Mouse (Mus musculus): ENCODE measurements around the gene Txn1. TPM values are rescaled to one million over a fixed set of nuclear protein-coding genes. Genes with fewer than 3 reads are reported as not detected.

Gene Txn1
- polyA plus RNA-seq, 1 experiment from 2014 or later = 474 TPM

- Histone ChIP-seq H3K4me1 (replicated peaks; ENCODE audit: control insufficient read depth, insufficient read depth, low read length) (peaks cover 9% of the 10 kb centered on the region; the same call in 1 of the 2 replicates), H3K9me3 (ENCODE audit: control insufficient read depth, low read length) (peaks cover 3% of the 10 kb centered on the region; the same call in 1 of the 2 replicates), H3K27ac (ENCODE audit: low read length) (no peak overlapping the region), H3K4me3 (ENCODE audit: low read length) (no peak overlapping the region), H3K4me2 (ENCODE audit: low read depth, low read length) (no peak overlapping the region), H3K27me3 (ENCODE audit: control insufficient read depth, insufficient read depth, low read depth, low read length) (no peaks in the 10 kb centered on the region), H3K9ac (ENCODE audit: low read length) (no peak overlapping the region), H3K36me3 (ENCODE audit: control insufficient read depth, insufficient read depth, low read length) (peaks cover 52% of the 10 kb centered on the region)
- ATAC-seq (ENCODE audit: low read depth) = no peak
- 95% methylated on average over 6 of the region's 6 CpGs for WGBS
These were observed 6.3 kb downstream of the Txn1 start for GRCm38 (mm10) chr4:57949866-57950265.

DNA sequence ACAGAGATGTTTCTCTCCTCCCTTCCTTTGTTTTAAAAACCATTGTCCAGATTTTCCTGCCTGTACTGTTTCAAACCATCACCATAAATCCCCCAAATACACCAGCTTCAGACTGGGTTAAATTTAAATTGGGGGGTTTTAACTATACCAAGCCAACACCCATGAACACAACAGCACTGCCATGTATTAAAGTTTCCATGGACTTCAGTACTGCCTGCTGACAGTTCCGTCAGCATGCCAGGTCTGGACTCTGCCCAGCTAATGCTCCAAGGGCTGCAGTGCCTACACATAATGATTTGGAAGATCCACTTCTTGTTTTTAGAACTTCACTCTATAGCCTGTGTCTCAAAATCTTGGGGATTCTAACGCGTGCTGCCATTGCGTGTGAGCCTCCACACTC is 8.7 kb downstream of the Txn1 start:
- Histone ChIP-seq H3K27ac (ENCODE audit: low read length) (no peak overlapping the region), H3K4me2 (ENCODE audit: low read depth, low read length) (no peak overlapping the region), H3K36me3 (ENCODE audit: control insufficient read depth, insufficient read depth, low read length) (peaks cover 63% of the 10 kb centered on the region), H3K4me1 (replicated peaks; ENCODE audit: control insufficient read depth, insufficient read depth, low read length) (no peaks in the 10 kb centered on the region), H3K27me3 (ENCODE audit: control insufficient read depth, insufficient read depth, low read depth, low read length) (no peaks in the 10 kb centered on the region), H3K9me3 (ENCODE audit: control insufficient read depth, low read length) (peaks cover 3% of the 10 kb centered on the region; the same call in 1 of the 2 replicates), H3K9ac (ENCODE audit: low read length) (no peak overlapping the region), H3K4me3 (ENCODE audit: low read length) (no peak overlapping the region)
- 93% methylated on average over 4 of the region's 4 CpGs for WGBS
- no peak for ATAC-seq (ENCODE audit: low read depth)

DNA sequence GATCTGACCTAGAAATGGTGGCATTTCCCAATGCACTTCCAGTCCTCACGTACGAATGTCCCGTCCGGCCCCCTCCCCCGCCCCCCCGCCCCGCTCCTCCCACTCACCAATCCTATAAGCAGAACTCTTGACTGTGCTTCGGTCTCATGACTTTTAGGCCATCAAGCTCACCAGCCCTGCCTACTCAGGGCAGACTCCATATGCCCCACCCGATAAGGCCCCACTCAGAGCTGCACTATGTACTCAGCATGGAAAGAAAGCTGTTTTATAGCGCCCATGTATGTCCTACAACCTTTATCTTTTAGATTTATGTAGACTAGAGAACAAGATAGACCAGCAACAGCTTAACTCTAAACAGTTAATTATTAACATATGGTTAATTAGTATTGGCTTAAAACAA is 9.2 kb downstream of the Txn1 start:
- Histone ChIP-seq H3K27ac (ENCODE audit: low read length) (no peak overlapping the region), H3K9ac (ENCODE audit: low read length) (no peak overlapping the region), H3K4me1 (replicated peaks; ENCODE audit: control insufficient read depth, insufficient read depth, low read length) (no peaks in the 10 kb centered on the region), H3K27me3 (ENCODE audit: control insufficient read depth, insufficient read depth, low read depth, low read length) (no peaks in the 10 kb centered on the region), H3K4me3 (ENCODE audit: low read length) (no peak overlapping the region), H3K4me2 (ENCODE audit: low read depth, low read length) (no peak overlapping the region), H3K36me3 (ENCODE audit: control insufficient read depth, insufficient read depth, low read length) (peaks cover 66% of the 10 kb centered on the region), H3K9me3 (ENCODE audit: control insufficient read depth, low read length) (peaks cover 3% of the 10 kb centered on the region; the same call in 1 of the 2 replicates)
- no peak for ATAC-seq (ENCODE audit: low read depth)
- WGBS = 76% methylated on average over 10 of the region's 10 CpGs

- Histone ChIP-seq H3K9ac (ENCODE audit: low read length) (no peak overlapping the region), H3K4me2 (ENCODE audit: low read depth, low read length) (no peak overlapping the region), H3K4me1 (replicated peaks; ENCODE audit: control insufficient read depth, insufficient read depth, low read length) (no peaks in the 10 kb centered on the region), H3K27ac (ENCODE audit: low read length) (no peak overlapping the region), H3K36me3 (ENCODE audit: control insufficient read depth, insufficient read depth, low read length) (peaks cover 31% of the 10 kb centered on the region), H3K27me3 (ENCODE audit: control insufficient read depth, insufficient read depth, low read depth, low read length) (no peaks in the 10 kb centered on the region), H3K9me3 (ENCODE audit: control insufficient read depth, low read length) (no peaks in the 10 kb centered on the region), H3K4me3 (ENCODE audit: low read length) (no peak overlapping the region)
- ATAC-seq (ENCODE audit: low read depth) = no peak
- 87% methylated on average over 2 of the region's 2 CpGs for WGBS
These were observed 13.3 kb downstream of the Txn1 start for GRCm38 (mm10) chr4:57942892-57943291.

DNA sequence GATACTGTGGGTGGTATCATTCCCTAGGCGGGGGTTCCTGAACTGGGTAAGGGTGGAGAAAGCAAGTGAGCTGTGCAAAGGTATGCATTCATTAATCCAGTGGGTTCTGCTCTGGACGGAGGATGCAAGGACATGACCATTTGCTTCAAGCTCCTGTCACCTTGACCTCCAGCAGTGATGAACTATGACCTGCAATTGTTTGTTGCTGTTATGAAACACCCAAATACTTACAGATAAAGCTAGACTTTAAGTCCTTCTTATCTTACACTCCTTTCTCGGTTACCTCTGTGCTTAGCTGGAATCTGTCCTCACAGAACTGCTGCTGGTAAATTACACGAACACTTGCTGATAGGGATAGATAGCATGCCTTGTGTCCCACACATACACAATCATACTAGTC is 15.6 kb downstream of the Txn1 start:
- Histone ChIP-seq H3K9me3 (ENCODE audit: control insufficient read depth, low read length) (no peaks in the 10 kb centered on the region), H3K4me2 (ENCODE audit: low read depth, low read length) (no peak overlapping the region), H3K4me3 (ENCODE audit: low read length) (no peak overlapping the region), H3K27me3 (ENCODE audit: control insufficient read depth, insufficient read depth, low read depth, low read length) (no peaks in the 10 kb centered on the region), H3K9ac (ENCODE audit: low read length) (no peak overlapping the region), H3K4me1 (replicated peaks; ENCODE audit: control insufficient read depth, insufficient read depth, low read length) (no peaks in the 10 kb centered on the region), H3K36me3 (ENCODE audit: control insufficient read depth, insufficient read depth, low read length) (peaks cover 19% of the 10 kb centered on the region), H3K27ac (ENCODE audit: low read length) (no peak overlapping the region)
- WGBS = 73% methylated on average over 4 of the region's 4 CpGs
- no peak for ATAC-seq (ENCODE audit: low read depth)

GRCm38 (mm10) chr4:57937292-57937691 is 18.9 kb downstream of the Txn1 start:
- H3K27me3 ChIP-seq (ENCODE audit: control insufficient read depth, insufficient read depth, low read depth, low read length) = no peaks in the 10 kb centered on the region
- no peaks in the 10 kb centered on the region for H3K4me1 ChIP-seq (replicated peaks; ENCODE audit: control insufficient read depth, insufficient read depth, low read length)
- WGBS = 69% methylated on average over 6 of the region's 6 CpGs
- 0 out of 2 replicates have a peak, but pooled peaks cover 2% of the 10 kb centered on the region for H3K36me3 ChIP-seq (ENCODE audit: control insufficient read depth, insufficient read depth, low read length)
- no peaks in the 10 kb centered on the region for H3K9me3 ChIP-seq (ENCODE audit: control insufficient read depth, low read length)
- no peak overlapping the region for H3K4me2 ChIP-seq (ENCODE audit: low read depth, low read length)
- H3K27ac ChIP-seq (ENCODE audit: low read length) = no peak overlapping the region
- H3K9ac ChIP-seq (ENCODE audit: low read length) = no peak overlapping the region
- H3K4me3 ChIP-seq (ENCODE audit: low read length) = no peak overlapping the region
- no peak for ATAC-seq (ENCODE audit: low read depth)

DNA sequence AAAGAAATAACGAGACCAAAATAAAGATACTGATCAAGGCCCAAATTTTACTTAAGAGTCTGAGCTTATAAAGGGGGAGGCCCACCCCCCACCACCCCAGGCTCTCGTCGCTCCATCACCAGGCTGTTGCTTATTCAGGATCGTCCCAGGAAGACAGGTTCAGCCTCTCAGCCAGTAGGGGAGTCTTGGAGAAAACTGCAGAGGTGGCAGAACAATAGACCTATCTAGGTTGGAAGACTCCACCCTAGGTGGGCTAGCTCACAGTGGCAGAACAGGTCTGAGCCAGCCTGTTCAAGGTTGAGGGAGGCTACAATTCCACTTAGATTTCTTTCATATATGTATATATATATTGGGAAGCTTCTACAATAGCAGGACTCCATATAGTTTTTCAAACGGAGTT is 22.0 kb downstream of the Txn1 start:
- H3K9ac ChIP-seq (ENCODE audit: low read length) = no peak overlapping the region
- WGBS = 65% methylated on average over 5 of the region's 5 CpGs
- ATAC-seq (ENCODE audit: low read depth) = no peak

GRCm38 (mm10) chr4:57930559-57931170 is 25.5 kb downstream of the Txn1 start:
- H3K4me2 ChIP-seq (ENCODE audit: low read depth, low read length) = no peak overlapping the region
- no peak overlapping the region for H3K27ac ChIP-seq (ENCODE audit: low read length)
- no peak overlapping the region for H3K9ac ChIP-seq (ENCODE audit: low read length)
- no peaks in the 10 kb centered on the region for H3K9me3 ChIP-seq (ENCODE audit: control insufficient read depth, low read length)
- H3K36me3 ChIP-seq (ENCODE audit: control insufficient read depth, insufficient read depth, low read length) = no peaks in the 10 kb centered on the region
- no peak overlapping the region for H3K4me3 ChIP-seq (ENCODE audit: low read length)
- peak; percentile 37 for ATAC-seq (ENCODE audit: low read depth)
- peaks cover 5% of the 10 kb centered on the region; the same call in 1 of the 2 replicates for H3K4me1 ChIP-seq (replicated peaks; ENCODE audit: control insufficient read depth, insufficient read depth, low read length)
- WGBS = 47% methylated on average over 5 of the region's 5 CpGs
- no peaks in the 10 kb centered on the region for H3K27me3 ChIP-seq (ENCODE audit: control insufficient read depth, insufficient read depth, low read depth, low read length)

More for the DNA sequence above, 22.0 kb downstream of the Txn1 start:
- no peaks in the 10 kb centered on the region for H3K9me3 ChIP-seq (ENCODE audit: control insufficient read depth, low read length)
- no peaks in the 10 kb centered on the region for H3K27me3 ChIP-seq (ENCODE audit: control insufficient read depth, insufficient read depth, low read depth, low read length)
- no peak overlapping the region for H3K4me2 ChIP-seq (ENCODE audit: low read depth, low read length)
- H3K4me3 ChIP-seq (ENCODE audit: low read length) = no peak overlapping the region
- no peak overlapping the region for H3K27ac ChIP-seq (ENCODE audit: low read length)
- H3K36me3 ChIP-seq (ENCODE audit: control insufficient read depth, insufficient read depth, low read length) = no peaks in the 10 kb centered on the region
- peaks cover 5% of the 10 kb centered on the region; the same call in 1 of the 2 replicates for H3K4me1 ChIP-seq (replicated peaks; ENCODE audit: control insufficient read depth, insufficient read depth, low read length)

DNA sequence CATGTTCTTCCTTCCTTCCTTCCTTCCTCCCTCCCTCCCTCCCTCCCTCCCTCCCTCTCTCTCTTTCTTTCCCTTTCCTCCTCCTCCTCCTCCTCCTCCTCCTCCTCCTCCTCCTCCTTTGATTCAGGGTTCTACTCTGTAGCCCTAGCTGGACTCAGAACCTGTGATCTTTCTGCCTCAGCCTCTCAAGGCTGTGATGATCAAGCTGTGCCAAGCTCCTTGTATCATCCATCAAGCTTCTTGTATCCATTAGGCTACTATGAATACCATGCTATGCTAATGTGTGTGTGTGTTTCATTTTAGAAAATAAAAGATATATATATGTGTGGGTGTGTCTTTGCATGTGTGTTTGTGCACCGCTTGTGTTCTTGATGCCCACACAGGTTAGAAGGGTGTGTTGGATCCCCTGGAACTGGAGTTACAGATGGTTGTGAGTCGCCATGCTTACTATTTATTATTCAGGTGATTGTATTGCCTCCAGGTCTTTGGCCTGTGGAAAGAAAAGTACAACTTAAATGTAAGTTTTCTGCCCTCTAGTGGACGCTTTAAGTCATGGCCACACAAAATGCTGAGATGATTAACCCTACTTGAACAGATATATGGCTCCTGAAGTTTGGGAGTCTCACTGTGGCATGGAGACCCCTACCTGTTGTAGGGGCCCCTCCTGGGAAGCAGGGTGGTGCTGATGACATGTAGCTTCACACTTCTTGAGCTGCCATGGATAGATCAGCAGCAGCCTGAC is 28.6 kb downstream of the Txn1 start:
- Histone ChIP-seq H3K27me3 (ENCODE audit: control insufficient read depth, insufficient read depth, low read depth, low read length) (no peaks in the 10 kb centered on the region), H3K4me3 (ENCODE audit: low read length) (no peak overlapping the region), H3K27ac (ENCODE audit: low read length) (no peak overlapping the region), H3K36me3 (ENCODE audit: control insufficient read depth, insufficient read depth, low read length) (no peaks in the 10 kb centered on the region), H3K4me2 (ENCODE audit: low read depth, low read length) (no peak overlapping the region), H3K9ac (ENCODE audit: low read length) (no peak overlapping the region), H3K4me1 (replicated peaks; ENCODE audit: control insufficient read depth, insufficient read depth, low read length) (peaks cover 5% of the 10 kb centered on the region; the same call in 1 of the 2 replicates), H3K9me3 (ENCODE audit: control insufficient read depth, low read length) (no peaks in the 10 kb centered on the region)
- WGBS = 32% methylated on average over 3 of the region's 3 CpGs
- ATAC-seq (ENCODE audit: low read depth) = peak; percentile 47; the same call in 1 of the 2 replicates
